Mouse (Mus musculus): ENCODE results near the gene 4930503B20Rik. TPM values are rescaled to one million over a fixed set of nuclear protein-coding genes. Genes with fewer than 3 reads are reported as not detected.

4930503B20Rik gene
- polyA plus RNA-seq, 1 experiment from 2014 or later = not detected

GRCm38 (mm10) chr3:146675101-146675500, 24.0 kb upstream of the 4930503B20Rik start:
- DNase-seq (ENCODE audit: extremely low spot score, low spot score) = no peak
- no peak overlapping the region for H3K27ac ChIP-seq
- H3K36me3 ChIP-seq (replicated peaks) = no peaks in the 10 kb centered on the region
- WGBS = 96% methylated on average over 1 of the region's 1 CpGs
- H3K27me3 ChIP-seq (ENCODE audit: poor library complexity, severe bottlenecking) = no peaks in the 10 kb centered on the region
- no peaks in the 10 kb centered on the region for H3K9me3 ChIP-seq
- H3K4me3 ChIP-seq = no peak overlapping the region
- H3K4me1 ChIP-seq = no peaks in the 10 kb centered on the region

GRCm38 (mm10) chr3:146671121-146671520, 20.0 kb upstream of the 4930503B20Rik start:
- Histone ChIP-seq H3K4me1 (no peaks in the 10 kb centered on the region), H3K27me3 (ENCODE audit: poor library complexity, severe bottlenecking) (no peaks in the 10 kb centered on the region), H3K27ac (no peak overlapping the region), H3K36me3 (replicated peaks) (no peaks in the 10 kb centered on the region), H3K9me3 (no peaks in the 10 kb centered on the region), H3K4me3 (no peak overlapping the region)
- WGBS = 80% methylated on average over 2 of the region's 2 CpGs
- DNase-seq (ENCODE audit: extremely low spot score, low spot score) = no peak

GRCm38 (mm10) chr3:146661907-146662306, 10.8 kb upstream of the 4930503B20Rik start:
- Histone ChIP-seq H3K36me3 (replicated peaks) (no peaks in the 10 kb centered on the region), H3K27ac (no peak overlapping the region), H3K27me3 (ENCODE audit: poor library complexity, severe bottlenecking) (no peaks in the 10 kb centered on the region), H3K4me3 (no peak overlapping the region), H3K9me3 (no peaks in the 10 kb centered on the region), H3K4me1 (no peaks in the 10 kb centered on the region)
- WGBS = 85% methylated on average over 7 of the region's 7 CpGs
- no peak for DNase-seq (ENCODE audit: extremely low spot score, low spot score)

GRCm38 (mm10) chr3:146661001-146661400, 9.9 kb upstream of the 4930503B20Rik start:
- Histone ChIP-seq H3K4me3 (no peak overlapping the region), H3K9me3 (no peaks in the 10 kb centered on the region), H3K27me3 (ENCODE audit: poor library complexity, severe bottlenecking) (no peaks in the 10 kb centered on the region), H3K4me1 (no peaks in the 10 kb centered on the region), H3K36me3 (replicated peaks) (no peaks in the 10 kb centered on the region), H3K27ac (no peak overlapping the region)
- no peak for DNase-seq (ENCODE audit: extremely low spot score, low spot score)
- 88% methylated on average over 6 of the region's 6 CpGs for WGBS

- 94% methylated on average over 5 of the region's 5 CpGs for WGBS
These were observed 8.2 kb upstream of the 4930503B20Rik start for GRCm38 (mm10) chr3:146659321-146659720.

GRCm38 (mm10) chr3:146658061-146658639, 7.0 kb upstream of the 4930503B20Rik start:
- DNase-seq (ENCODE audit: extremely low spot score, low spot score) = no peak
- 91% methylated on average over 1 of the region's 1 CpGs for WGBS
- H3K9me3 ChIP-seq = no peaks in the 10 kb centered on the region
- no peaks in the 10 kb centered on the region for H3K27me3 ChIP-seq (ENCODE audit: poor library complexity, severe bottlenecking)
- no peak overlapping the region for H3K4me3 ChIP-seq
- H3K4me1 ChIP-seq = 0 out of 2 replicates have a peak, but pooled peaks cover 8% of the 10 kb centered on the region
- no peaks in the 10 kb centered on the region for H3K36me3 ChIP-seq (replicated peaks)
- no peak overlapping the region for H3K27ac ChIP-seq

More at GRCm38 (mm10) chr3:146659321-146659720, 8.2 kb upstream of the 4930503B20Rik start:
- Histone ChIP-seq H3K9me3 (no peaks in the 10 kb centered on the region), H3K27ac (no peak overlapping the region), H3K4me1 (0 out of 2 replicates have a peak, but pooled peaks cover 8% of the 10 kb centered on the region), H3K36me3 (replicated peaks) (no peaks in the 10 kb centered on the region), H3K4me3 (no peak overlapping the region), H3K27me3 (ENCODE audit: poor library complexity, severe bottlenecking) (no peaks in the 10 kb centered on the region)
- no peak for DNase-seq (ENCODE audit: extremely low spot score, low spot score)

GRCm38 (mm10) chr3:146657433-146657832, 6.3 kb upstream of the 4930503B20Rik start:
- WGBS = 84% methylated on average over 5 of the region's 5 CpGs
- Histone ChIP-seq H3K27ac (no peak overlapping the region), H3K4me3 (no peak overlapping the region), H3K4me1 (0 out of 2 replicates have a peak, but pooled peaks cover 8% of the 10 kb centered on the region), H3K27me3 (ENCODE audit: poor library complexity, severe bottlenecking) (no peaks in the 10 kb centered on the region), H3K9me3 (no peaks in the 10 kb centered on the region), H3K36me3 (replicated peaks) (no peaks in the 10 kb centered on the region)
- DNase-seq (ENCODE audit: extremely low spot score, low spot score) = no peak

GRCm38 (mm10) chr3:146655111-146655577, 4.0 kb upstream of the 4930503B20Rik start:
- no peak overlapping the region for H3K27ac ChIP-seq
- H3K9me3 ChIP-seq = no peaks in the 10 kb centered on the region
- no peaks in the 10 kb centered on the region for H3K36me3 ChIP-seq (replicated peaks)
- H3K4me1 ChIP-seq = 0 out of 2 replicates have a peak, but pooled peaks cover 8% of the 10 kb centered on the region
- 65% methylated on average over 2 of the region's 2 CpGs for WGBS
- no peak for DNase-seq (ENCODE audit: extremely low spot score, low spot score)
- no peak overlapping the region for H3K4me3 ChIP-seq
- no peaks in the 10 kb centered on the region for H3K27me3 ChIP-seq (ENCODE audit: poor library complexity, severe bottlenecking)

- H3K27me3 ChIP-seq (ENCODE audit: poor library complexity, severe bottlenecking) = no peaks in the 10 kb centered on the region
- H3K36me3 ChIP-seq (replicated peaks) = no peaks in the 10 kb centered on the region
- H3K4me3 ChIP-seq = no peak overlapping the region
- H3K4me1 ChIP-seq = 0 out of 2 replicates have a peak, but pooled peaks cover 8% of the 10 kb centered on the region
- 94% methylated on average over 6 of the region's 6 CpGs for WGBS
- no peaks in the 10 kb centered on the region for H3K9me3 ChIP-seq
- DNase-seq (ENCODE audit: extremely low spot score, low spot score) = no peak
- H3K27ac ChIP-seq = no peak overlapping the region
These were observed 2.6 kb upstream of the 4930503B20Rik start for GRCm38 (mm10) chr3:146653692-146654091.

- Histone ChIP-seq H3K4me3 (no peak overlapping the region), H3K27me3 (ENCODE audit: poor library complexity, severe bottlenecking) (no peaks in the 10 kb centered on the region), H3K4me1 (0 out of 2 replicates have a peak, but pooled peaks cover 8% of the 10 kb centered on the region), H3K36me3 (replicated peaks) (no peaks in the 10 kb centered on the region), H3K27ac (no peak overlapping the region), H3K9me3 (no peaks in the 10 kb centered on the region)
- WGBS = 91% methylated on average over 5 of the region's 5 CpGs
- no peak for DNase-seq (ENCODE audit: extremely low spot score, low spot score)
These were observed 1.3 kb upstream of the 4930503B20Rik start for GRCm38 (mm10) chr3:146652431-146652830.

GRCm38 (mm10) chr3:146650716-146651115, 401 bp downstream of the 4930503B20Rik start:
- 0 out of 2 replicates have a peak, but pooled peaks cover 5% of the 10 kb centered on the region for H3K4me1 ChIP-seq
- H3K27ac ChIP-seq = no peak overlapping the region
- H3K27me3 ChIP-seq (ENCODE audit: poor library complexity, severe bottlenecking) = no peaks in the 10 kb centered on the region
- no peaks in the 10 kb centered on the region for H3K9me3 ChIP-seq
- 90% methylated on average over 10 of the region's 10 CpGs for WGBS
- DNase-seq (ENCODE audit: extremely low spot score, low spot score) = no peak
- H3K36me3 ChIP-seq (replicated peaks) = no peaks in the 10 kb centered on the region
- H3K4me3 ChIP-seq = no peak overlapping the region

- no peaks in the 10 kb centered on the region for H3K4me1 ChIP-seq
- no peaks in the 10 kb centered on the region for H3K9me3 ChIP-seq
- H3K36me3 ChIP-seq (replicated peaks) = no peaks in the 10 kb centered on the region
- no peak for DNase-seq (ENCODE audit: extremely low spot score, low spot score)
- no peak overlapping the region for H3K4me3 ChIP-seq
- no peaks in the 10 kb centered on the region for H3K27me3 ChIP-seq (ENCODE audit: poor library complexity, severe bottlenecking)
- 80% methylated on average over 10 of the region's 10 CpGs for WGBS
- H3K27ac ChIP-seq = no peak overlapping the region
These were observed 1.7 kb downstream of the 4930503B20Rik start for GRCm38 (mm10) chr3:146649311-146649894.

- Histone ChIP-seq H3K9me3 (no peaks in the 10 kb centered on the region; the same call in 1 of the 2 replicates), H3K27ac (no peak overlapping the region), H3K4me3 (no peak overlapping the region), H3K27me3 (ENCODE audit: poor library complexity, severe bottlenecking) (no peaks in the 10 kb centered on the region), H3K4me1 (no peaks in the 10 kb centered on the region), H3K36me3 (replicated peaks) (no peaks in the 10 kb centered on the region)
- 74% methylated on average over 4 of the region's 4 CpGs for WGBS
- no peak for DNase-seq (ENCODE audit: extremely low spot score, low spot score)
These were observed 9.2 kb downstream of the 4930503B20Rik start for GRCm38 (mm10) chr3:146641818-146642427.
